Mouse (Mus musculus): ENCODE measurements around the gene Prpsap1. TPM values are rescaled to one million over a fixed set of nuclear protein-coding genes. Genes with fewer than 3 reads are reported as not detected.
"Not testable (repeated sequence)": the region's sequence is repeated elsewhere in the genome, so short reads cannot be mapped to it uniquely, and the experiment has no call there.

Prpsap1 gene
- total RNA-seq, 1 experiment from 2014 or later, result 81.1 TPM

DNA sequence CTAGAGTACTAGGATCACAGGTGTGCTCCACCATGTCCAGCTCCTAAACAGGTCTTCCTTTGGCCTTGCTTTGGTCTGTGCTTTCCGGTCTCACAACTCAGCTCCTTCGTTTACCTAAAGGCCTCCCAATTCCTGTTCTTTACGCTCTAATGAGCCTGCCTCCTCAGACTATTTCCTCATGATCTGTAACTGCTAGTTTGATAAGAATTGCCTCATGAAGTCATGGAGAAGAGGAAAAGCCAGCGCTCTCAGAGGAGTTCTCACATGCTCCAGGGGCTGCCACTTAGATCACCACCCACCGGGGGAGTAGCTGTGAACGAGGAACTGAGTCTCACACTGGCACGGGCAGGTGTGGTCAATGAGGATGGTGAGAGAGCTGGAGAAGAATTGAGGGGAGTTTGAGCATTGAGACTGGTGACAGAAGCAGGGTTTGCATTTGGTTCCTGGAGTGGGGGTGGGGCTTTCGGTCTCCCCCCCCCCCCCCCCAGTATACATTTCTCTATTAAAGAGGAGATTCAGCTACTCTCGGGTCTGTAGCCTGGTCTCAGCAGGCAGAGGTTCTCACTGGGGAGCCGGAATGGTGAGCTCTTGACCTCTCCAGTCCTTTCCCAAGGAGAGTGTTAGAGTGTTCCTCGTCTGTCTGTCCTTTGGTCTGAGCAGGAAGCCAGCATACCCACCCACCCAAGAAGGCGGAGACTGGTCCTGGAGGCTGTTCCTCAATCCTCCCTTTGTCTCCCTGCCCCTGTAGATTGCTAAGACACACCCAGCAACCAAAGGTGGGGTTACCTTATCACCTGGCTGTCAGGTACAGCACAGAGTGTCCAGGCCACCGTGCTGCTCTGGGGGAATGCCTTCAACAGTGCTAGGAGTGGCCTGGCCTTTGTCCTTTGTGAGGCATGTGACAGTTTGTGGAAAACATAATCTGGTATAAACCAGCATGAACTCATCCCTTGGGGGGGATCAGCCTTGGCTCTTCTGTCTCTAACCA, 64.8 kb downstream of the Prpsap1 start:
- DNase-seq, result no peak

DNA sequence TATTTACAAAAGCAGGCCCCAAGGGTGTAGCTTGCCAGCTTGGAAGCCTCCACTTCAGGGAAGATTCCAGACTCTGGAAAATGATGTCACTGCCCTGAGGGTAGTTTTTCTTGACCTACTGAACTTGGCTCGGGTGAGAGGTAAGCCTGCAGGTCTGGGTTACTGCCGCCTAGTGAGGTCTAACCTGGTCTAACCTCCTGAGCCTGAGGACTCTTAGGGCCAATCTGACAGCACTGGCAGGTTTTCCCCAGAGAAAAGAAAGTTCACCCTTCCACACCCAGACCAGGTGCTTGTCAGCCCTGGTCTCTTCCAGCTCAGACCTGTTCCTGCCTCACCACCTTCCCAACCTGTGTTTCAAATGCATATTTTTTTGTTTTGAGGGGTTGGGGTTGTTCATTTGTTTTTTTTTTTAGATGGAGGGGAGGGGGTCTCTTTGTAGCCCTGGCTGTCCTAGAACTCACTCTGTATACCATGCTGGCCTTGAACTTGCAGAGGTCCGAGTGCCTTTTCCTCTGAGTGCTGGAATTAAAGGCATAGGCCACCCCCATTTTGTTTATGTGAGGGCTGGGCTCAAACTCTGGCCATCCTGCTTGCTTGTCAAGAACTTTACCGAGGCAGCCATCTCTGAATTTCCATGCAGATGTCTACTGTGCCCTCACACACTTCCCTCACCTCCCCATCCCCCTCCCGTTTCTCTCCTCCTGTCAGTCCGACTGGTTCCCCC, 67.0 kb downstream of the Prpsap1 start:
- DNase-seq, result no peak

DNA sequence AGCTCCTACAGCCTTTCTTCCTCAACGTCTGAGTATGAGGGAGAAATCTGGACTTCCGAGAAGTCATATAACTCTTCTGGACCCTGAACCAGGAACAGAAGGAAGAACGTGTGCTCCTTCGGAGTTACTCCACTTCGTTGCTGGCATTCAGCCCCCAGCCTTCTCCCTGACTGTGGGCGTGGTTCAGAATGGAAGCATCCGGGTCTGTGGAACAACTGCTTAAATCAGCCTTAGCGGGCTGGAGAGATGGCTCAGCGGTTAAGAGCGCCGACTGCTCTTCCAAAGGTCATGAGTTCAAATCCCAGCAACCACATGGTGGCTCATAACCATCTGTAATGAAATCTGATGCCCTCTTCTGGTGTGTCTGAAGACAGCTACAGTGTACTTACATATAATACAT, 67.7 kb downstream of the Prpsap1 start:
- DNase-seq, result not testable (repeated sequence)

DNA sequence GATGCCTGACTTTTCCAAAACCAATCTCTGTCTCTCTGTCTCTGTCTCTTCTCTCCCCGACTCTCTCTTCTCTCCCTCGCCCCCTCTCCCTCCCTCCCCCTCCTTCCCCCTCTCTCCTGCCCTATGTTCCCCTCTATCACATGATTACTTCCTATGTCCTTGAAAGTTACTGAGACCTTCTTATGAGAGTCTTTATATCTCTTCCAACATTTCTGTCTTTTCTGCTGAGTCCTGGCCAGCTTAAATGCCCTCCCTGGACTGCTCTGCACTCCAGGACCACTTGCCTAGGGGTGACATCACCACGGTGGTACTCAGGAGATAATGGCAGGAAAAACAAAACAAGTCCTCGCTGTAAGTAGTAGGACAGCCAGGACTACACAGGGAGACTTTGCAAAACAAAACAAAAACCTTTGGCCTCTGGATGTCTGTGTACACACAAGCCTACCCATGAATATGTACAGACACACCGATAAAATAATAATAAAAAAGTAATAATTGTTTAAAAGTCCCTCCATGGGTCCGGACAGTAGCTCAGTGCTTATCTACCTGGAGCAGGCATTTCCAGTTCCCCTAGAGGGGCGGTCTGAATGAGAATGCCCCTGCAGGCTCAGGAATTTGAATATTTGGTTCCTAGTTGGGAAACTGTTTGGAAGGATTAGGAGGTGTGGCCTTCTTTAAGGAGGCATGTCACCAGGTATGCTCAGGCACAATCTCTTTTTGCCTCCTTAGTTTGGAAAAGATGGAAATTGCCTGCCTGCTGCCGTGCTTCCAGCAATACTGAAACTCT, 69.2 kb downstream of the Prpsap1 start:
- DNase-seq, result no peak

DNA sequence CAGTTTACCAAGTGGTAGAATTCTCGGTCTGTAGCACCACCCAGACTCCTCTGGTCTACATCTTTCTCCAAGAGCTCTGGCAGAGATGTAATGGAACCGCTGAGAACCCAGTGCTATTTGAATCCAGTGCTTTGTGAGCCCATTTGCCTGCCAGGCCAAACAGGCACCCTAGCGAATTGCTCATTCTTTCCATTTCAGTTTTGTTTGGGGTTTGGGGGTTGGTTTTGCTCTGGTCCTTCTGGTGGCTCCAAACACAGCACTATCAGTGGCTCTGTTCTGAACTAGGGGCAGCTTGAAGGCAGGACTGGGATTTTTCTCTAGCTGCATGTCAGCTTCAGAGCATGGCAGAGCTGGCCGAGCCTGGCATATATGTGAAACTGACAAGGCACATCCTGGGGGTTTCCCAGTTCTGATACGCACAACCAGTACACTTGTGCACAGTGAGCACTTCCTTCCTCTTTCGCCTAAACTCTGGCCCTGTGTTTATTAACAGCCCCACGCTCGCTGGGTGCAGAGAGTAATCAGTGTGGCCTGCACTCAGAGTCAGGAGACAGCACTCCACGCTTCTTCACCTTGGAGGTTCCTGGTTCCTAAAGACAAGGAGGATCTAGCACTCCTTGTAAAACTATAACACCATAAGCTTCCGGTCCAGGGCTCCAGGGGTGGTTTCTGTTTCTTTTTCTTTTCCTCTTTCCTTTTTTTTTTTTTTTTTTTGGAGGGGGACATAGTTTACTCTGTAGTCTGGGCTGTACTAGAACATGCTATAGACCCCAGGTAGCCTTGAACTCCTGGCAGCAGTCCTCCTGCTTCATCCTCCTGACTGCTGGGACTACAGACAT, 70.0 kb downstream of the Prpsap1 start:
- no peak for DNase-seq

DNA sequence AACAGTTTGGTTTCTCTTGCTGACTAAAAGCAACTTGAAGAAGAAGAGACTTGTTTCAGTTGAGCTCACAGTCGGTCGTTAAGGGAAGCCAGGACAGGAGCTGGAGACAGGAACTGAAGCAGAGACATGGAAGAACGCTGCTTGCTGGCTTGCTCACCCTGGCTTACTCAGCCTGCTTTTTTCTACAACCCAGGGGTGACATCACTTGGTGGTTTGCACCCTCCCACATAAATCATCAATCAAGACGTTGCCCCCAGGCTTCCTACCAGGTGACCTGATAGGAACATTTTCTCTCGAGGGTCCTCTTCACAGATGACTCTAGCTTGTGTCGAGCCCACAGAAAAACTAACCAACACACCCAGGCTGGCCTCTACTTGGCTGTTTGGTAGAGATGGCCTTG, 70.8 kb downstream of the Prpsap1 start:
- no peak for DNase-seq

DNA sequence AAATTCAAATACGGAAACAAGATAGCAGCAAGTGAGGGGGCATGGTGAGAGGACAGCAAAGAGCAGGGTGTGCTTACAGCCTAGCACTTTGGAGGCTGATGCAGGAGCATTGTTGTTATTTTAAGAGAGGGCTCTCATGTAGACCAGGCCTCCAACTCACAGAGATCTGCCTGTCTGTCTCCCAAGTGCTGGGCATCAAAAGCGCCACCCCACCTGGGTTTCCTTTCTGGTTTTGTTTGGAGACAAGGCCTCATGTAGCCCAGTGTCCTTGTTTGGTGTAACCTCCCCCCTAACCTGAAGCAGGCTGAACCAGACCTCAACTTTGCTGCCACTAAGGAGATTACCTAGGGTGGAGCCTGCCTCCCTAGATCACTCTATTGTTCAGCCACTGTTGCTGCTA, 71.4 kb downstream of the Prpsap1 start:
- no peak for DNase-seq

DNA sequence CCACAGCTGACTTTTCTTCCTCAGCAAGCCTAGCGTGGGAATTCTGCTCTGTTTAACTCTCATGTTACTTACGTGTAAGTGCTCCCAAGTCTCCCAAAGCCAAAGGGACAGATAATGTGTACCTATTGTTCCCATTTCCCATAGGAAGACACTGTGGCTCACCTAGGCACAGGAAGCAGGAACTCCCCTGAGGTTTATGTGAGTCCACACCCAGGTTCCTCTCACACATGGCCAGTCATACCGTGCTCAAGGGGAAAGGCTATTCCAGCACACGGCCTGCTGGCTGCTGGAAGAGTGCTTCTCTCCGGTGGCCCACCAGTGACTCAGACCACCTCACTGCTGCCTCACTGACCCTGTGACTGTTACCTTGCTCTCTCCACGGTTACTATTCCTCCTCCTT, 72.9 kb downstream of the Prpsap1 start:
- DNase-seq, result no peak

Other genes with a start within 250 kb of the Prpsap1 start
- gene Srp68, start 220.0 kb downstream of the Prpsap1 start, total RNA-seq (2021), result 63.1 and 70.4 TPM in 2 replicates
- gene Galr2, start 213.3 kb downstream of the Prpsap1 start, total RNA-seq (2021), result not detected in 2 replicates
- 50.5 and 62.8 TPM in 2 replicates for gene Exoc7, start 187.0 kb downstream of the Prpsap1 start, total RNA-seq (2021)
- 0.23 and 0.30 TPM in 2 replicates for gene Foxj1, start 158.8 kb downstream of the Prpsap1 start, total RNA-seq (2021)
- gene Rnf157, start 81.2 kb downstream of the Prpsap1 start, total RNA-seq (2021), result 8.6 and 10.1 TPM in 2 replicates
- gene Ubald2, start 60.1 kb downstream of the Prpsap1 start, total RNA-seq (2021), result 36.4 and 38.8 TPM in 2 replicates
- not detected in 2 replicates for gene Qrich2, start 28.0 kb downstream of the Prpsap1 start, total RNA-seq (2021)
- 2.3 and 3.5 TPM in 2 replicates for gene Sphk1, start 36.7 kb upstream of the Prpsap1 start, total RNA-seq (2021)
- 32.0 and 38.5 TPM in 2 replicates for gene Ube2o, start 87.2 kb upstream of the Prpsap1 start, total RNA-seq (2021)
- gene Aanat, start 92.2 kb upstream of the Prpsap1 start, total RNA-seq (2021), result not detected in 2 replicates
- 11.2 and 14.3 TPM in 2 replicates for gene Rhbdf2, start 132.8 kb upstream of the Prpsap1 start, total RNA-seq (2021)
- 5.3 and 6.1 TPM in 2 replicates for gene Prcd, start 159.3 kb upstream of the Prpsap1 start, total RNA-seq (2021)
- gene Cygb, start 160.1 kb upstream of the Prpsap1 start, total RNA-seq (2021), result 30.9 and 35.0 TPM in 2 replicates